ENCODE assay signal across 16 mouse cellular contexts in the genomic region with DNA sequence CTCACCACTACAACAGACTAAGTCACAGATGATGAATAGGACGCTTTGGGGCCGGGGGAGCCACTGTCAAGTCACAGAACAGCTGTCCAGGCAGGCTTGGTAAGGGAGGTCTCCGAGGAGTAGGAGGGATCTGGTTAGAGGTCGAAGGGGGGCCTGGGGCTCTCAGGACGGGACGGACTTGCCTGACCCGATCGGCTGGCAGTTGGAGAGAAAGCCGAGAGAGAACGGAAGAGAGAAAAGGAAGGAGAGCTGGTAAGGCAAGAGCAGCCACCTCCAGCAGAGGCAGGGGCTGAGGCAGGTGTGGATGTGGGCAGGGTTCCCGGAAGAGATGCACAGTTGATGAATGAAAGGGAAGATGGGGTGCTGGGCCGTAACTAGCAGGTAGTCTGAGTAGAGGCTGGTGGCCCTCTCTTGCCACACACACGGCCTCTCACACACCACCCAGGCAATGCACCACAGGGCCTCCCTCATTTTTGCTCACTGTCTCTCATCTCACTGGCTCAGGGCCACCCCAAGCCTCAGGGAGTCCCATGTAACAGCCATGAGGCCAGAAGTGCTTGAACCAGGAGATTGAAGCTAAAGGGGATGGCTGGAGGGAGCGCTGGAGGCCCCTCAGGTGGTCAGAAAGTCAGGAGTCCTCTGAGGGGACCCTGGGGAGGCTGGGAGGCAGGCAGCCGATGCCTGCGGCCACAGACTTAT. TPM values are rescaled to one million over a fixed set of nuclear protein-coding genes. Genes with fewer than 3 reads are reported as not detected.
DNase-seq lines count a peak whose midpoint lies in the region; ATAC-seq and TF ChIP-seq lines count a peak whose summit lies in the region.
"Had no signal": no experiment of that assay in that cellular context is flagged by ENCODE, and none has a peak within 500 bp of the region (broad histone marks: within the 10 kb centered on the region; RNA-seq: fewer than 3 reads in every experiment).

No protein-coding gene starts in this region.

- ATAC-seq in hindbrain, embryonic 13.5 days (ENCODE audit: low FRiP score) = no peak
- no peak for ATAC-seq in hindbrain, embryonic 11.5 days (ENCODE audit: low FRiP score)
- ATAC-seq: lung, postnatal 0 days had no signal

- no peaks in the 10 kb centered on the region for H3K9me3 ChIP-seq in hindbrain, embryonic 13.5 days
- H3K9me3 ChIP-seq in hindbrain, embryonic 11.5 days (ENCODE audit: control insufficient read depth, low read length) = no peaks in the 10 kb centered on the region
- H3K9me3 ChIP-seq: embryonic facial prominence, embryonic 15.5 days; forebrain, embryonic 10.5 days; heart, embryonic 10.5 days; liver, embryonic 15.5 days; midbrain, embryonic 15.5 days had no signal

- no peak overlapping the region for H3K4me3 ChIP-seq in cerebellum, adult 2 months (replicated peaks; ENCODE audit: insufficient read depth, low read depth, low read length)
- no peak overlapping the region for H3K4me3 ChIP-seq in hindbrain, embryonic 13.5 days
- no peak overlapping the region for H3K4me3 ChIP-seq in hindbrain, embryonic 11.5 days (ENCODE audit: low read depth, low read length)
- H3K4me3 ChIP-seq: embryonic facial prominence, embryonic 15.5 days; forebrain, embryonic 10.5 days; heart, embryonic 10.5 days; liver, embryonic 15.5 days; midbrain, embryonic 15.5 days had no signal

- H3K36me3 ChIP-seq in hindbrain, embryonic 13.5 days = peaks cover 80% of the 10 kb centered on the region
- H3K36me3 ChIP-seq in hindbrain, embryonic 11.5 days (ENCODE audit: control insufficient read depth, insufficient read depth, low read length) = peaks cover 11% of the 10 kb centered on the region; the same call in 1 of the 2 replicates

- H3K27me3 ChIP-seq in cerebellum, adult 2 months (ENCODE audit: control insufficient read depth, insufficient read depth, low read length) = no peaks in the 10 kb centered on the region
- peaks cover 35% of the 10 kb centered on the region for H3K27me3 ChIP-seq in hindbrain, embryonic 13.5 days
- H3K27me3 ChIP-seq in hindbrain, embryonic 11.5 days (ENCODE audit: control insufficient read depth, insufficient read depth, low read length) = no peaks in the 10 kb centered on the region
- H3K27me3 ChIP-seq: embryonic facial prominence, embryonic 15.5 days; midbrain, embryonic 15.5 days had no signal

- no peak overlapping the region for H3K4me2 ChIP-seq in hindbrain, embryonic 13.5 days
- no peak overlapping the region for H3K4me2 ChIP-seq in hindbrain, embryonic 11.5 days (replicated peaks; ENCODE audit: low read depth, low read length)
- H3K4me2 ChIP-seq: embryonic facial prominence, embryonic 15.5 days; liver, embryonic 15.5 days; midbrain, embryonic 15.5 days had no signal

- H3K9ac ChIP-seq in hindbrain, embryonic 13.5 days = 0 out of 2 replicates have a peak overlapping the region, but pooled peaks have one; percentile 19
- H3K9ac ChIP-seq in hindbrain, embryonic 11.5 days (ENCODE audit: low read depth, low read length) = no peak overlapping the region
- H3K9ac ChIP-seq: embryonic facial prominence, embryonic 15.5 days; liver, embryonic 15.5 days; midbrain, embryonic 15.5 days had no signal

- 54% methylated on average over 16 of the region's 16 CpGs for WGBS in cerebellum, adult 2 months
- 90% methylated on average over 16 of the region's 16 CpGs for WGBS in hindbrain, embryonic 13.5 days
- WGBS in hindbrain, embryonic 11.5 days = 85% methylated on average over 16 of the region's 16 CpGs

- peak overlapping the region; percentile 34; the same call in 1 of the 2 replicates for H3K27ac ChIP-seq in cerebellum, adult 2 months (ENCODE audit: insufficient read depth, low read length)
- H3K27ac ChIP-seq in hindbrain, embryonic 13.5 days = no peak overlapping the region
- H3K27ac ChIP-seq in hindbrain, embryonic 11.5 days (ENCODE audit: low read depth, low read length) = no peak overlapping the region
- H3K27ac ChIP-seq: embryonic facial prominence, embryonic 15.5 days; forebrain, embryonic 10.5 days; heart, embryonic 10.5 days; liver, embryonic 15.5 days; midbrain, embryonic 15.5 days had no signal

- peaks cover 39% of the 10 kb centered on the region for H3K4me1 ChIP-seq in cerebellum, adult 2 months (ENCODE audit: control insufficient read depth, insufficient read depth, low read length)
- H3K4me1 ChIP-seq in hindbrain, embryonic 13.5 days (replicated peaks) = peaks cover 25% of the 10 kb centered on the region
- peaks cover 3% of the 10 kb centered on the region; the same call in 1 of the 2 replicates for H3K4me1 ChIP-seq in hindbrain, embryonic 11.5 days (replicated peaks; ENCODE audit: control insufficient read depth, insufficient read depth, low read length)

- TF ChIP-seq POLR2A in cerebellum, adult 2 months (IDR thresholded peaks at IDR 0.05; ENCODE audit: borderline replicate concordance, insufficient read depth, low read length) = no peak

- DNase-seq in cerebellum, adult 2 months = peak; percentile 61 to 63
- DNase-seq in cerebellum, postnatal 4 days (ENCODE audit: low spot score in 2 of 2) = no peak
- DNase-seq in hindbrain, embryonic 11.5 days (ENCODE audit: low spot score) = no peak
- peak; percentile 22 to 45 for DNase-seq in right cerebral cortex, postnatal 10 days (ENCODE audit: low spot score in 2 of 2)
- DNase-seq in right cerebral cortex, adult 18-20 months = no peak
- no peak for DNase-seq in thymus, postnatal 4 days
- no peak for DNase-seq in urinary bladder, postnatal 10 days (ENCODE audit: low spot score)
- DNase-seq: gastrocnemius, postnatal 36 days; layer of hippocampus, postnatal 36 days had no signal

- no peak for TF ChIP-seq CTCF in cerebellum, adult 2 months (IDR thresholded peaks at IDR 0.05; ENCODE audit: borderline replicate concordance, insufficient read depth, low read depth, low read length)

RNA-seq across cellular contexts. Expression of a gene that starts 21.1 kb away (rescaled TPM):
- polyA plus RNA-seq in cerebellum, adult 2 months (2012; rRNA removed) = 242 and 270 TPM in 2 replicates
- polyA plus RNA-seq in hindbrain, embryonic 13.5 days (2015; fragmentation: Nextera tagmentation; extraction: Ambion mirVana) = 437 and 458 TPM in 2 replicates
- polyA plus RNA-seq in hindbrain, embryonic 11.5 days (2014; fragmentation: Nextera tagmentation; extraction: Ambion mirVana) = 185 and 378 TPM in 2 replicates

RNA-seq across cellular contexts. Expression of a gene that starts 21.8 kb away (rescaled TPM):
- polyA plus RNA-seq in cerebellum, adult 2 months (2012; rRNA removed) = 74.0 TPM in 2 replicates
- polyA plus RNA-seq in hindbrain, embryonic 13.5 days (2015; fragmentation: Nextera tagmentation; extraction: Ambion mirVana) = 25.6 and 26.5 TPM in 2 replicates
- 14.6 and 17.7 TPM in 2 replicates for polyA plus RNA-seq in hindbrain, embryonic 11.5 days (2014; fragmentation: Nextera tagmentation; extraction: Ambion mirVana)

RNA-seq across cellular contexts. Expression of a gene that starts 43.1 kb away (rescaled TPM):
- 159 and 176 TPM in 2 replicates for polyA plus RNA-seq in cerebellum, adult 2 months (2012; rRNA removed)
- 52.4 and 53.7 TPM in 2 replicates for polyA plus RNA-seq in hindbrain, embryonic 13.5 days (2015; fragmentation: Nextera tagmentation; extraction: Ambion mirVana)
- 42.4 and 49.0 TPM in 2 replicates for polyA plus RNA-seq in hindbrain, embryonic 11.5 days (2014; fragmentation: Nextera tagmentation; extraction: Ambion mirVana)

RNA-seq across cellular contexts. Expression of a gene that starts 44.1 kb away (rescaled TPM):
- polyA plus RNA-seq in cerebellum, adult 2 months (2012; rRNA removed) = 1,410 and 1,576 TPM in 2 replicates
- polyA plus RNA-seq in hindbrain, embryonic 13.5 days (2015; fragmentation: Nextera tagmentation; extraction: Ambion mirVana) = 42.7 and 44.3 TPM in 2 replicates
- polyA plus RNA-seq in hindbrain, embryonic 11.5 days (2014; fragmentation: Nextera tagmentation; extraction: Ambion mirVana) = 17.4 and 22.6 TPM in 2 replicates

RNA-seq across cellular contexts. Expression of a gene that starts 49.1 kb away (rescaled TPM):
- 72.0 and 74.4 TPM in 2 replicates for polyA plus RNA-seq in cerebellum, adult 2 months (2012; rRNA removed)
- 78.6 and 80.2 TPM in 2 replicates for polyA plus RNA-seq in hindbrain, embryonic 13.5 days (2015; fragmentation: Nextera tagmentation; extraction: Ambion mirVana)
- polyA plus RNA-seq in hindbrain, embryonic 11.5 days (2014; fragmentation: Nextera tagmentation; extraction: Ambion mirVana) = 56.0 and 64.1 TPM in 2 replicates

Comparison
In these comparisons a context has a peak if more than half of its experiments do, and no peak if none do; other contexts are left out.
1. DNase-seq: peak in cerebellum, adult 2 months (2 of 2) and right cerebral cortex, postnatal 10 days (2 of 2); none in cerebellum, postnatal 4 days (0 of 2), hindbrain, embryonic 11.5 days (single experiment), right cerebral cortex, adult 18-20 months (single experiment), thymus, postnatal 4 days (single experiment) and urinary bladder, postnatal 10 days (single experiment).